Mouse (Mus musculus) brain, embryonic 14.5 days (tissue): ENCODE measurements at regions not wholly inside any gene's neighbourhood (a gene's known extent, or its start where the extent isn't known, plus 50 kb on each side); places are given as distances from the start of the nearest gene placed in this dataset.

Source experiments
- CTCF ChIP-seq: fragments of 200-500 bp; IDR thresholded peaks from 2 replicates; pipeline ENCODE4 v1.5.1; 2012; ENCODE audit warnings: inconsistent platforms, mild to moderate bottlenecking, moderate library complexity, borderline replicate concordance; ENCODE audit not compliant: insufficient read depth, insufficient read length; ENCODE audit errors: extremely low read depth
- POLR2A ChIP-seq: fragments of 200-500 bp; IDR thresholded peaks from 2 replicates; pipeline ENCODE4 v1.6.1; 2012; ENCODE audit warnings: mild to moderate bottlenecking, inconsistent platforms, borderline replicate concordance; ENCODE audit not compliant: poor library complexity, insufficient read depth, insufficient read length, severe bottlenecking; ENCODE audit errors: extremely low read depth

- no peak for TF ChIP-seq CTCF
- TF ChIP-seq POLR2A, result no peak
These were observed 849.5 kb downstream of the Brinp3 start for GRCm38 (mm10) chr1:147344027-147344426.
